Mouse (Mus musculus) heart, embryonic 16.5 days (tissue): ENCODE data around the gene Sox6. TPM values are rescaled to one million over a fixed set of nuclear protein-coding genes. Genes with fewer than 3 reads are reported as not detected.
A peak's percentile ranks its signal among the peaks of the same experiment; 100 is the strongest.

ENCODE experiments used
- ATAC-seq: fragments of 200-750 bp; cut with Nextera tagmentation; replicated peaks from 2 replicates; pipeline ENCODE4 v1.8.0; 2017; ENCODE audit warnings: moderate number of reproducible peaks; ENCODE audit not compliant: insufficient read depth, low FRiP score; ENCODE audit errors: extremely low read depth
- H3K27ac ChIP-seq: fragments of 300-500 bp; sonication (generic); 2 replicates; pipeline ENCODE4 v1.5.1; 2014; ENCODE audit warnings: mild to moderate bottlenecking, low read length, control low read depth, moderate library complexity
- H3K27me3 ChIP-seq: fragments of 300-500 bp; sonication (generic); 2 replicates; pipeline ENCODE4 v1.6.1; 2014; ENCODE audit warnings: low read length, mixed read lengths; ENCODE audit not compliant: control insufficient read depth, insufficient read depth
- H3K36me3 ChIP-seq: fragments of 300-500 bp; sonication (generic); 2 replicates; pipeline ENCODE4 v1.6.1; 2014; ENCODE audit not compliant: control insufficient read depth, insufficient read depth
- H3K4me1 ChIP-seq: fragments of 300-500 bp; sonication (generic); 2 replicates; pipeline ENCODE4 v1.6.1; 2014; ENCODE audit warnings: low read length, mixed read lengths; ENCODE audit not compliant: control insufficient read depth, insufficient read depth
- H3K4me2 ChIP-seq: fragments of 300-500 bp; sonication (generic); 2 replicates; pipeline ENCODE4 v1.6.1; 2014; ENCODE audit warnings: low read depth, mild to moderate bottlenecking, control low read depth, low read length
- H3K4me3 ChIP-seq: fragments of 300-500 bp; sonication (generic); 2 replicates; pipeline ENCODE4 v1.5.1; 2014; ENCODE audit warnings: mild to moderate bottlenecking, control low read depth, low read length
- H3K9ac ChIP-seq: fragments of 300-500 bp; sonication (generic); 2 replicates; pipeline ENCODE4 v1.6.1; 2014; ENCODE audit warnings: low read length, control low read depth
- H3K9me3 ChIP-seq: fragments of 300-500 bp; sonication (generic); replicated peaks from 2 replicates; pipeline ENCODE4 v1.6.1; 2016; ENCODE audit warnings: low read length; ENCODE audit not compliant: control insufficient read depth
- WGBS: fragments of 180-500 bp; shearing (Covaris S2); extraction: QIAGEN DNeasy Blood & Tissue Kit; methylation state at CpG from one replicate; pipeline ENCODE4 v1.1.7; 2014; 5-methylcytosine and 5-hydroxymethylcytosine counted together
- polyA plus RNA-seq: library from polyadenylated mRNA; unstranded; fragments of >200 nt; fragmentation: Nextera tagmentation; extraction: Ambion mirVana; gene quantifications from 2 replicates; pipeline ENCODE4 v1.2.1, GENCODE M21; 2015

The Sox6 gene
- polyA plus RNA-seq, 1 experiment from 2014 or later: 25.6 TPM

DNA sequence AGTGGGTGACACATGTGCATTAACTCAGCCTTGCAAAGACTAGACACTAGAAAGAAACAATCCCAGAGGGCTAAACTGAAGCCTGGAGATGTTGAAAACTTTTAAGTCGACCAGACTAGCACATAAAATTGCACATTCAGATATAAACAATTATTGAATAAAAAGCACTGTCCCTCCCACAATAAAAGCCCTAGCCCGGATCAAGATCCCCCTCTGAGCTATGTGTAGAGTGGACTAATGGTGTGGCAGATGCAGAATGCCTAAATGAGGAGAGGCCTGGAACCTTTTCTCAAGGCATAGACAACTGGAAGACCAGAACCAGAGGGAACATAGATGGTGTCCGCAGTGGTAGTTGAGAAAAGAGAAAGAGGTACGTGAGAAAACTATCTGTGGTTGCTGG is 3.1 kb downstream of the Sox6 start:
- H3K9me3 ChIP-seq: no peaks in the 10 kb centered on the region
- no peak overlapping the region for H3K4me2 ChIP-seq
- WGBS: 75% methylated on average over 4 of the region's 4 CpGs
- no peak for ATAC-seq
- H3K9ac ChIP-seq: no peak overlapping the region
- H3K4me1 ChIP-seq: peaks cover 13% of the 10 kb centered on the region
- H3K4me3 ChIP-seq: no peak overlapping the region
- no peak overlapping the region for H3K27ac ChIP-seq
- no peaks in the 10 kb centered on the region for H3K36me3 ChIP-seq
- peaks cover 24% of the 10 kb centered on the region for H3K27me3 ChIP-seq

GRCm38 (mm10) chr7:116034282-116034758 is 4.3 kb downstream of the Sox6 start:
- peak overlapping the region; percentile 97 for H3K27ac ChIP-seq
- H3K9me3 ChIP-seq: no peaks in the 10 kb centered on the region
- under 1% methylated on average over 25 of the region's 25 CpGs for WGBS
- peak overlapping the region; percentile 84 for H3K4me2 ChIP-seq
- no peaks in the 10 kb centered on the region for H3K36me3 ChIP-seq
- peak; percentile 43 for ATAC-seq
- peak overlapping the region; percentile 81 for H3K4me3 ChIP-seq
- peak overlapping the region; percentile 75 for H3K9ac ChIP-seq
- peaks cover 24% of the 10 kb centered on the region for H3K27me3 ChIP-seq
- H3K4me1 ChIP-seq: peaks cover 17% of the 10 kb centered on the region

DNA sequence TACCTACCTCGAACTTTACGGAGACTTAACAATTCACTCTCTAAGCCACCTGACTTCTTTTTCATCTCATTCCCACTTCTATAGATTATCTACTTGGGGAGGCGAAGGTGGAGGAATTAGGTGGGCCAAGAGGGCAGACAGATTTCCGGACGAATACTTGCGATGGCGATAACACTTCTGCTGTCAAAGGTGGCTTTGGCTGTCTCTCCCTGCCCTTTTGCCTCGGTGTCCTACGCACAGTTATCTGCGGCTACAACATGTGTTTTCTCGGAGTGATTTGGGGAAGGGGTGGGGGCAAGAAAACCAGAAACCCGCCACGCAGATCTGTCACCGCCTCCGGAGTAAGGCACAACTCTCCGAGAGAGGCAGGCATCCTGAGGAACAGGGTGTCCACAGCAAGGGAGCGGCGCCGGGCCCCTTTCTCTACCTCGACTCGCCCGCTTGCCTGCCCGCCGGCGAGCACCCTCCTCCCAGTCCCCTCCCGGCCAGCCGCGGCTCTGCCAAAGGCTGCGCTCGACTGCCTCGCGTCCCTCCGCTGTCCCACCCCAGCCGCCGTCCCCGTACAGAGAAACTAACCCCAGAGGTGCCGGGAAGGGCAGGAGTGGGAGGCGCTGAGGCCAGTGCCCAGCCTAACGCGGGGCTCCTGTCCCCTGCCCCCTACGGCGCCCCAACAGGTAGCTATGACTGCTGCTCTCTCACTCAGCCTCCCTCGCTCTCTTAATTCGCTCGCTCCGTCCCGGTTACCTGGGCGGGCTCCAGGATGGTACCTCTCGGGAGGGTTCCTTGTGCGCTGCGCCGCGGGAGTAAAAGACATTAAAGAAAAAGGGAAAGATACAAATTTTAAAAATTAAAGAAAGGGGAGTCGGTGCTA is 5.0 kb downstream of the Sox6 start:
- peak overlapping the region; percentile 81 for H3K4me3 ChIP-seq
- peak; percentile 52 for ATAC-seq
- H3K4me2 ChIP-seq: peak overlapping the region; percentile 84
- WGBS: under 1% methylated on average over 51 of the region's 54 CpGs
- H3K27ac ChIP-seq: peak overlapping the region; percentile 97
- H3K9ac ChIP-seq: peak overlapping the region; percentile 75
- H3K27me3 ChIP-seq: peaks cover 24% of the 10 kb centered on the region
- no peaks in the 10 kb centered on the region for H3K9me3 ChIP-seq
- no peaks in the 10 kb centered on the region for H3K36me3 ChIP-seq
- H3K4me1 ChIP-seq: peaks cover 14% of the 10 kb centered on the region

GRCm38 (mm10) chr7:116032596-116033307 is 5.8 kb downstream of the Sox6 start:
- H3K27me3 ChIP-seq: peaks cover 24% of the 10 kb centered on the region
- peak overlapping the region; percentile 95 for H3K9ac ChIP-seq
- no peaks in the 10 kb centered on the region for H3K36me3 ChIP-seq
- peak overlapping the region; percentile 81 for H3K4me3 ChIP-seq
- peak overlapping the region; percentile 84 for H3K4me2 ChIP-seq
- ATAC-seq: 0 out of 2 replicates have a peak, but pooled peaks have one; percentile 11
- peak overlapping the region; percentile 97 for H3K27ac ChIP-seq
- 0% methylated on average over 11 of the region's 11 CpGs for WGBS
- no peaks in the 10 kb centered on the region for H3K9me3 ChIP-seq
- peaks cover 11% of the 10 kb centered on the region for H3K4me1 ChIP-seq

GRCm38 (mm10) chr7:116031718-116032595 is 6.6 kb downstream of the Sox6 start:
- Histone ChIP-seq H3K4me2 (peak overlapping the region; percentile 84), H3K27me3 (peaks cover 19% of the 10 kb centered on the region), H3K4me1 (peaks cover 11% of the 10 kb centered on the region), H3K4me3 (peak overlapping the region; percentile 81), H3K9ac (peak overlapping the region; percentile 95), H3K27ac (peak overlapping the region; percentile 96), H3K9me3 (no peaks in the 10 kb centered on the region), H3K36me3 (no peaks in the 10 kb centered on the region)
- ATAC-seq: no peak; the same call in 1 of the 2 replicates
- WGBS: under 1% methylated on average over 65 of the region's 65 CpGs

GRCm38 (mm10) chr7:116031388-116031717 is 7.2 kb downstream of the Sox6 start:
- under 1% methylated on average over 14 of the region's 14 CpGs for WGBS
- Histone ChIP-seq H3K4me1 (peaks cover 11% of the 10 kb centered on the region), H3K36me3 (no peaks in the 10 kb centered on the region), H3K9me3 (no peaks in the 10 kb centered on the region), H3K9ac (peak overlapping the region; percentile 95), H3K27me3 (peaks cover 13% of the 10 kb centered on the region), H3K4me3 (peak overlapping the region; percentile 81), H3K27ac (peak overlapping the region; percentile 96), H3K4me2 (peak overlapping the region; percentile 84)
- no peak for ATAC-seq

DNA sequence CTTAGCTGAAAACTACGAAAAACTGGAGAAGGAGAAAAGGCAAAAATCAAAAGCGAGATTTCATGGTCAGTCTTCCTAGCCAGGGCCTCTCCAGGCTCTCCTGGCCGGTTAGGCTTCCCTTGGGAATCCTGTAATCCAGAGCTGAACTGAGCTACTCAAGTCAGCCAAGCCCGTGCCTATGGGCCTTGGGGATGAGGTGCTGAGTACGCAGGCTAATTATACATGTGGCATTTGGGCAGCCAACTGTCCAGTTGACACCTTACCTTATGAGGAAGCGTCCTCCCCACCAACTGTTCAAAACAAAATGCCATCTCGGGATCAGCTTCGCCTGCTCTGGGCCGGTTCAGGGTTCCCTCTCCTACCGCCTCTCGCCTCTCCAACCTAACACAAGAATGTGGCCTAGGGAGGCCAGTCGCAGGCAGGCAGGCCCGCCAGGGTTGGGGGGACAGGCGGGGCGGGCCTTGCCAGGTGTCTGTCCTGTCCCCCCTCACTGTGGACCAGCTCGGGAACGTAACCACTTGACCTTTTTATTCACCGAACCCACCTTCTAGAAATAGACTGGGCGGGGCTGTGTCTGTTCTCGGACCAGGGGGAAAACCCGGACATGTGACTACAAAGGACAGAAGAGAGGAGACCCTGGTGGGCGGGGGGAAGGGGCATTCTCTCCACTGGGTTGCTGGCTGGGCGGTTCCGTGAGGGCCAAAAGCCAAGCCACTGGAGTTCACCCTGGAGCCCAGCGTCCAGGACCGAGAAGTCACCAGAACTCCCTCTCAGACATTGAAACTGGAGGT is 7.8 kb downstream of the Sox6 start:
- 8% methylated on average over 26 of the region's 26 CpGs for WGBS
- H3K27me3 ChIP-seq: peaks cover 7% of the 10 kb centered on the region
- peak overlapping the region; percentile 96 for H3K27ac ChIP-seq
- no peaks in the 10 kb centered on the region for H3K9me3 ChIP-seq
- H3K4me1 ChIP-seq: peaks cover 11% of the 10 kb centered on the region
- peak overlapping the region; percentile 84 for H3K4me2 ChIP-seq
- H3K9ac ChIP-seq: peak overlapping the region; percentile 95
- peak overlapping the region; percentile 81 for H3K4me3 ChIP-seq
- ATAC-seq: peak; percentile 44
- no peaks in the 10 kb centered on the region for H3K36me3 ChIP-seq

DNA sequence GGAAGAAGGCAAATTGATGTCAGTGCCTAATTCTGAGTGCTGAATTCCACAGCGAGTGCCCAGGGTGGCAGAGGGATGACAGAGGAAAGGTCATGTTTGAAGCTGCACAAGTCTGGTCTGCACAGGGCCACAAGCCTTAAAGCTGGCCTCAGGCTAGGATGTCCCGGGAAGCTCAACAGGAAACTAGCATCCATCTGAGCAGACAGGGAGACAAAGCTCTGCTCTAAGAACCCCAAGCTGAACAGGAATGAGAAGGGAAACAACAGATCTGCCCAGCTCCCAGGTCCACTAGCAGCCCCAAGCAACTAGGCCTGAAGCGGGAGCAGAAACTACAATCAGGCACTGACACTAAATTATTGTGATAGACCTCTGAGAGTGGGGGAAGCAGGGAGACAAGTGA is 8.6 kb downstream of the Sox6 start:
- H3K27me3 ChIP-seq: no peaks in the 10 kb centered on the region; the same call in 1 of the 2 replicates
- no peak for ATAC-seq
- peaks cover 10% of the 10 kb centered on the region for H3K4me1 ChIP-seq
- peak overlapping the region; percentile 81 for H3K4me3 ChIP-seq
- no peaks in the 10 kb centered on the region for H3K36me3 ChIP-seq
- peak overlapping the region; percentile 95 for H3K9ac ChIP-seq
- peak overlapping the region; percentile 84 for H3K4me2 ChIP-seq
- H3K9me3 ChIP-seq: no peaks in the 10 kb centered on the region
- WGBS: 29% methylated on average over 3 of the region's 3 CpGs
- H3K27ac ChIP-seq: peak overlapping the region; percentile 96
